8 mouse cellular contexts compared by ENCODE assay signal in the genomic region with DNA sequence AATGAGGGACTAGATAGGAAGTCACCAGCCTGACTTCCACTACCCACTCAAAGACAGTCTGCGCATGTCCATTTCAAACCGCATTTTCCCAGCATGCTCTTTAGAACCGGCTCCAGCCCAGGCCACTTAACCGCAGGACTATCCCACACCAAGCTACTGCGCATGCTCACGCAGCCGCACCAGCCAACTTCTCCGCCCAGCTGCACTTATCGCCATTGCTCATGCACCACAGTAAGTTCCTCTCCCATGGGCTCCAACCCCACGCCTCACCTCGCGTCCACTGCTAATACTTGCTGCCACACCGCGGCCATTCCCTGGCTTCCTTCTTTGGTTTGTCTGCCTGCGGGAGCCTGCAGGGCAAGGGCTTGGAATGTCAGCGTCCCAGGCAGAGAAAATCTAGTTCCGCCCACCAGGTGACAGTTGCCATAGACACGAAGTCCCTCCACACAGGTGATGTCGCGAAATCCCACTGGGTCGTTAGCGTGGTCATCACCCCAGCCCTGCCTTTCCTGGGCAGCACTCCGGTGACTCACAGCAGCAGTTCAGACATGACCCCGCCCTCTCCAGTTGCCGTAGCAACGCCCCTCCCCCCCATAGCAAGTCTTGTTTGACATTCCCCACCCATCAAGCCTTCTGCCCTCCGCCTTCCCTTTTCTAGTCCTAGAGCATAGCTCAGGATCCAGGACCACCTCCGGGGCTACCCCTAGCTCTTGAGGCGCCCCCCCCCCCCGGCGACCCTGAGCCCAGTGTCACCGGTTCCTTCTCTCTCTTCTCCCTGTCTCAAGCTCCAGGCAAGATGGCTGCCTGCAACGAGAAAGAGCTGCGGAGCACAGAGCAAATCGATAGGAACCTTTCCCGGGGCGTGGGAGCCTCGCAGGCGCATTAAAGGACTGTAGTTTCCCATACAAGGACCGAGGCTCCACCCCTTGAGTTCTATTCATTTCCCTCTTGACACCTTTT. TPM values are rescaled to one million over a fixed set of nuclear protein-coding genes. Genes with fewer than 3 reads are reported as not detected.
DNase-seq lines count a peak whose midpoint lies in the region; ATAC-seq and TF ChIP-seq lines count a peak whose summit lies in the region.

Gene Wdr13, minus strand, starts transcription at position 876 of the 960 bp plus-strand sequence.

- no peaks in the 10 kb centered on the region for H3K27me3 ChIP-seq in MEL (ENCODE audit: control insufficient read depth in 1 of 2, insufficient read depth in 2 of 2, low read length in 2 of 2)
- no peaks in the 10 kb centered on the region for H3K27me3 ChIP-seq in cerebellum, adult 2 months (ENCODE audit: control insufficient read depth, insufficient read depth, low read length)
- no peaks in the 10 kb centered on the region for H3K27me3 ChIP-seq in lung, embryonic 16.5 days (ENCODE audit: control insufficient read depth, insufficient read depth, low read depth, low read length)

- no peak for TF ChIP-seq EP300 in MEL (IDR thresholded peaks at IDR 0.05; ENCODE audit: low read depth in 1 of 2, low read length in 2 of 2)

- TF ChIP-seq CTCF in MEL (IDR thresholded peaks at IDR 0.05 in 2 of 3, conservative IDR thresholded peaks at IDR 0.05 in 1 of 3; ENCODE audit: control insufficient read depth in 1 of 3, insufficient read depth in 1 of 3, low read depth in 2 of 3, low read length in 3 of 3, poor library complexity in 1 of 3, severe bottlenecking in 1 of 3) = no peak
- TF ChIP-seq CTCF in cerebellum, adult 2 months (IDR thresholded peaks at IDR 0.05; ENCODE audit: borderline replicate concordance, insufficient read depth, low read depth, low read length) = no peak

- peak within 1 kb of the TSS; percentile 97 for H3K27ac ChIP-seq in MEL (ENCODE audit: control insufficient read depth, low read depth, low read length)
- H3K27ac ChIP-seq in cerebellum, adult 2 months (ENCODE audit: insufficient read depth, low read length) = peak within 1 kb of the TSS; percentile 94
- H3K27ac ChIP-seq in lung, embryonic 16.5 days (ENCODE audit: low read length) = peak within 1 kb of the TSS; percentile 90

- no peaks in the 10 kb centered on the region for H3K9me3 ChIP-seq in MEL (replicated peaks; ENCODE audit: insufficient read depth, low read length)
- no peaks in the 10 kb centered on the region for H3K9me3 ChIP-seq in lung, embryonic 16.5 days (ENCODE audit: control insufficient read depth, low read length)

- 5% methylated on average over 40 of the region's 40 CpGs for WGBS in cerebellum, adult 2 months
- 11% methylated on average over 37 of the region's 40 CpGs for WGBS in lung, embryonic 16.5 days

- DNase-seq in MEL (ENCODE audit: low read depth, low spot score) = peak; percentile 99
- DNase-seq in cerebellum, adult 2 months = peak; percentile 90 to 92
- peak; percentile 81 for DNase-seq in forelimb bud, embryonic 11.5 days (ENCODE audit: low read depth, low spot score)
- peak; percentile 71 for DNase-seq in layer of hippocampus, adult 9-10 months (ENCODE audit: low spot score)
- DNase-seq in ovary, postnatal 10 days (ENCODE audit: low spot score) = peak; percentile 56
- DNase-seq in thymus, postnatal 10 days (ENCODE audit: low spot score in 2 of 2) = peak; percentile 75 to 77

- H3K9ac ChIP-seq in MEL (ENCODE audit: control insufficient read depth, low read depth, low read length, poor library complexity, severe bottlenecking) = peak within 1 kb of the TSS; percentile 82
- peak within 1 kb of the TSS; percentile 69 for H3K9ac ChIP-seq in lung, embryonic 16.5 days (ENCODE audit: low read length)

- peak within 1 kb of the TSS; percentile 56 for H3K4me2 ChIP-seq in lung, embryonic 16.5 days (ENCODE audit: low read depth, low read length)

- peak in 1 of 2 experiments; percentile 94; a peak in 2 of 4 replicates for TF ChIP-seq POLR2A in MEL (IDR thresholded peaks at IDR 0.05; ENCODE audit: control insufficient read depth in 1 of 2, insufficient read depth in 1 of 2, low read depth in 1 of 2, low read length in 2 of 2, poor library complexity in 1 of 2)
- peak; percentile 72 for TF ChIP-seq POLR2A in cerebellum, adult 2 months (IDR thresholded peaks at IDR 0.05; ENCODE audit: borderline replicate concordance, insufficient read depth, low read length)

- peaks cover 3% of the 10 kb centered on the region; the same call in 1 of the 2 replicates for H3K79me2 ChIP-seq in MEL (ENCODE audit: control insufficient read depth, insufficient read depth, low read length, poor library complexity)

- H3K4me3 ChIP-seq in MEL (ENCODE audit: control insufficient read depth in 1 of 2, insufficient read depth in 1 of 2, low read depth in 2 of 2, low read length in 2 of 2) = peak within 1 kb of the TSS; percentile 60 to 70
- peak within 1 kb of the TSS; percentile 93 for H3K4me3 ChIP-seq in cerebellum, adult 2 months (replicated peaks; ENCODE audit: insufficient read depth, low read depth, low read length)
- peak within 1 kb of the TSS; percentile 63 for H3K4me3 ChIP-seq in lung, embryonic 16.5 days (ENCODE audit: low read length)

- H3K36me3 ChIP-seq in MEL (ENCODE audit: control insufficient read depth in 1 of 2, insufficient read depth in 2 of 2, low read length in 2 of 2) = peaks cover 0 to 14% of the 10 kb centered on the region in 2 experiments; a peak in 3 of 4 replicates
- H3K36me3 ChIP-seq in lung, embryonic 16.5 days (ENCODE audit: control insufficient read depth, insufficient read depth, low read length) = peaks cover 4% of the 10 kb centered on the region; the same call in 1 of the 2 replicates

- TF ChIP-seq RAD21 in MEL (IDR thresholded peaks at IDR 0.05; ENCODE audit: low read depth, low read length) = no peak

- ATAC-seq in hematopoietic stem cell, adult 5-6 weeks (replicated peaks in 1 of 2; ENCODE audit: insufficient read depth in 1 of 2, low FRiP score in 2 of 2, low TSS enrichment in 1 of 2, low read depth in 1 of 2, poor library complexity in 2 of 2, severe bottlenecking in 2 of 2) = peak; percentile 88 to 91
- ATAC-seq in lung, embryonic 16.5 days (ENCODE audit: low read depth) = peak; percentile 91

- peaks cover 6 to 9% of the 10 kb centered on the region in 2 experiments for H3K4me1 ChIP-seq in MEL (ENCODE audit: control insufficient read depth in 1 of 2, insufficient read depth in 2 of 2, low read length in 2 of 2)
- peaks cover 9% of the 10 kb centered on the region for H3K4me1 ChIP-seq in cerebellum, adult 2 months (ENCODE audit: control insufficient read depth, insufficient read depth, low read length)
- H3K4me1 ChIP-seq in lung, embryonic 16.5 days (replicated peaks; ENCODE audit: control insufficient read depth, insufficient read depth, low read length) = no peaks in the 10 kb centered on the region

TF ChIP-seq in MEL, 35 proteins besides CTCF, POLR2A, EP300 and RAD21:
- TF ChIP-seq POLR2AphosphoS5 (IDR thresholded peaks at IDR 0.05; ENCODE audit: borderline replicate concordance, low read depth, low read length) = 0 out of 2 replicates have a peak, but pooled peaks have one; percentile 24
- TF ChIP-seq KAT2A (conservative IDR thresholded peaks at IDR 0.05; ENCODE audit: low read depth, low read length) = no peak
- TF ChIP-seq TAL1 (IDR thresholded peaks at IDR 0.05; ENCODE audit: low read length) = peak; percentile 53
- peak; percentile 85 for TF ChIP-seq TBP (IDR thresholded peaks at IDR 0.05; ENCODE audit: low read depth, low read length)
- no peak for TF ChIP-seq MAX (IDR thresholded peaks at IDR 0.05; ENCODE audit: low read length)
- TF ChIP-seq ETS1 (IDR thresholded peaks at IDR 0.05; ENCODE audit: low read depth, low read length) = no peak

RNA-seq across cellular contexts. Expression of gene Wdr13, which starts in this region (rescaled TPM):
- 23.8 and 29.6 TPM in 2 replicates for total RNA-seq in MEL (2012; rRNA removed)
- polyA plus RNA-seq in MEL (2012; ENCODE audit: insufficient read depth in 1 of 2, insufficient read length in 2 of 2, low read depth in 1 of 2, low replicate concordance in 2 of 2, missing spikeins in 1 of 2) = 10 to 100 TPM in 1 of 2 experiments, not detected in 1; 46.8 TPM
- polyA plus RNA-seq in cerebellum, adult 2 months (2012; rRNA removed) = 131 and 141 TPM in 2 replicates
- total RNA-seq in hematopoietic stem cell, adult 5-6 weeks (2017) = 41.6 and 44.4 TPM in 2 replicates
- polyA plus RNA-seq in lung, embryonic 16.5 days (2015; fragmentation: Nextera tagmentation; extraction: Ambion mirVana) = 25.4 and 26.0 TPM in 2 replicates

Comparison
In these comparisons a context has a peak if more than half of its experiments do, and no peak if none do; other contexts are left out.
1. Peak in every context shown above with its lines: DNase-seq, ATAC-seq, H3K4me3 ChIP-seq and H3K27ac ChIP-seq.